ENCODE assay signal across 8 mouse cellular contexts in the genomic region with DNA sequence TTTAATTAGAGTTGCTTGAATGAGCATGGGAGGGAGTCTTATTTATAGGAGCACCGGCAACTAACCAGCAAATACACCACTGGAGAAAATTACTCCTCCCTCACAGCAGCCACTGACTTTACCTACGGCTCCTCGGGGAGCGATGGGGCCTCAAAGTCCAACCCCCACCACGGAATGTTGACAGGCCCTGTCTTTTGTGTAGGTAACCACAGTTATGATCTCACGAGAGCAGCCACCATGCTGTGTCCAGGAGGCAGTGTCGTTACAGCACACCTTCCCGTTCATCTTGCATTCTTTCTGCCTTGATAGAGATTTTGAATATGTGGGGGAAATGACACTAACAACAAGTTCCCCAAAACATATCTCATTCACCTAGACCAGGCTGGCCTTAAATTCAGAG. TPM values are rescaled to one million over a fixed set of nuclear protein-coding genes. Genes with fewer than 3 reads are reported as not detected.
DNase-seq lines count a peak whose midpoint lies in the region; ATAC-seq lines count a peak whose summit lies in the region.

Gene Nup160 (plus strand): TSS at position 209 of the 400 bp plus-strand sequence.

- H3K27ac ChIP-seq in liver, embryonic 11.5 days (ENCODE audit: low read depth, low read length) = no peak within 1 kb of the TSS
- H3K27ac ChIP-seq in neural tube, embryonic 13.5 days (replicated peaks) = no peak within 1 kb of the TSS

- intact Hi-C loops in left cerebral cortex, postnatal 25 days (cut with DNase I) = no loop called here

- 0 out of 2 replicates have a peak within 1 kb of the TSS, but pooled peaks have one; percentile 96 for H3K4me3 ChIP-seq in liver, embryonic 11.5 days (ENCODE audit: low read depth, low read length)
- H3K4me3 ChIP-seq in neural tube, embryonic 13.5 days = no peak within 1 kb of the TSS

- ATAC-seq in liver, embryonic 11.5 days (replicated peaks; ENCODE audit: low FRiP score) = no peak
- ATAC-seq in neural tube, embryonic 13.5 days (ENCODE audit: low read depth) = no peak
- no peak for ATAC-seq in cerebellum, adult (ENCODE audit: insufficient number of reproducible peaks, low FRiP score, low TSS enrichment)

- no peaks in the 10 kb centered on the region for H3K9me3 ChIP-seq in liver, embryonic 11.5 days (ENCODE audit: control insufficient read depth, low read length)
- no peaks in the 10 kb centered on the region for H3K9me3 ChIP-seq in neural tube, embryonic 13.5 days

- no peak within 1 kb of the TSS; the same call in 1 of the 2 replicates for H3K4me2 ChIP-seq in liver, embryonic 11.5 days
- no peak within 1 kb of the TSS for H3K4me2 ChIP-seq in neural tube, embryonic 13.5 days

- no peaks in the 10 kb centered on the region for H3K36me3 ChIP-seq in liver, embryonic 11.5 days (ENCODE audit: control insufficient read depth, insufficient read depth, low read length)
- 0 out of 2 replicates have a peak, but pooled peaks cover 4% of the 10 kb centered on the region for H3K36me3 ChIP-seq in neural tube, embryonic 13.5 days

- DNase-seq in liver, embryonic 11.5 days (ENCODE audit: low spot score) = no peak
- no peak for DNase-seq in liver
- DNase-seq in adrenal gland, postnatal 36 days = no peak
- no peak for DNase-seq in heart, adult 8-10 months (ENCODE audit: low spot score)
- no peak for DNase-seq in left cerebral cortex, postnatal 25 days (ENCODE audit: low spot score in 2 of 2)
- DNase-seq in ovary, postnatal 14 days (ENCODE audit: low spot score) = no peak

- WGBS in liver, embryonic 11.5 days = 81% methylated on average over 8 of the region's 8 CpGs
- 76% methylated on average over 8 of the region's 8 CpGs for WGBS in neural tube, embryonic 13.5 days

- peaks cover 7% of the 10 kb centered on the region for H3K4me1 ChIP-seq in liver, embryonic 11.5 days (replicated peaks; ENCODE audit: control insufficient read depth, insufficient read depth, low read length)
- H3K4me1 ChIP-seq in neural tube, embryonic 13.5 days (replicated peaks) = peaks cover 23% of the 10 kb centered on the region

- no peak within 1 kb of the TSS for H3K9ac ChIP-seq in liver, embryonic 11.5 days (ENCODE audit: low read depth, low read length)
- H3K9ac ChIP-seq in neural tube, embryonic 13.5 days = no peak within 1 kb of the TSS

- no peaks in the 10 kb centered on the region for H3K27me3 ChIP-seq in liver, embryonic 11.5 days (replicated peaks; ENCODE audit: control insufficient read depth, insufficient read depth, low read length)
- no peaks in the 10 kb centered on the region for H3K27me3 ChIP-seq in neural tube, embryonic 13.5 days

RNA-seq across cellular contexts. Expression of gene Nup160, which starts in this region (rescaled TPM):
- 83.8 and 88.0 TPM in 2 replicates for polyA plus RNA-seq in liver, embryonic 11.5 days (2014; fragmentation: Nextera tagmentation; extraction: Ambion mirVana)
- 10 to 100 TPM; 29.7 to 32.0 TPM for total RNA-seq in adrenal gland, postnatal 36 days (2021)
- 10 to 100 TPM in 3 of 4 experiments, 1 to 10 TPM in 1; 9.6 to 14.1 (median 13.6) TPM for total RNA-seq in heart, adult 8-10 months (2022)
- 10 to 100 TPM; 18.2 to 20.7 TPM for total RNA-seq in left cerebral cortex, postnatal 25 days (2021)
- polyA plus RNA-seq in neural tube, embryonic 13.5 days (2015; fragmentation: Nextera tagmentation; extraction: Ambion mirVana) = 26.2 and 33.9 TPM in 2 replicates
